Mouse (Mus musculus): ENCODE measurements around the gene Mapk13.
"Not testable (repeated sequence)": the region's sequence is repeated elsewhere in the genome, so short reads cannot be mapped to it uniquely, and the experiment has no call there.

Mapk13 gene

DNA sequence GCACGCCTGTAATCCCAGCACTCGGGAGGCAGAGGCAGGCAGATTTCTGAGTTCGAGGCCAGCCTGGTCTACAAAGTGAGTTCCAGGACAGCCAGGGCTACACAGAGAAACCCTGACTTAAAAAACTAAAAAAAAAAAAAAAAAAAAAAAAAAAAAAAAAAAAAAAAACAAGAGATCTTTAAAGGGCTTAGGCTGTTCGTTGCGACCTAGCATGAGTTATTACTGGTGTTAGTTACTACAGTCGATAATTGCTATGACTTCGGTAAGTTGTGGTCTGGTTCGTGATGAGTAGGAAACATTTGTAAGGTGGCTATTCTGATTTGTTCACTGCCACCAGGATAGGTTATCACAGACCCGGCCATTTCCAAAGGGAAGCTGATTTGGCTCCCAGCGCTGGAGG, 47.2 kb downstream of the Mapk13 start:
- DNase-seq = not testable (repeated sequence)

DNA sequence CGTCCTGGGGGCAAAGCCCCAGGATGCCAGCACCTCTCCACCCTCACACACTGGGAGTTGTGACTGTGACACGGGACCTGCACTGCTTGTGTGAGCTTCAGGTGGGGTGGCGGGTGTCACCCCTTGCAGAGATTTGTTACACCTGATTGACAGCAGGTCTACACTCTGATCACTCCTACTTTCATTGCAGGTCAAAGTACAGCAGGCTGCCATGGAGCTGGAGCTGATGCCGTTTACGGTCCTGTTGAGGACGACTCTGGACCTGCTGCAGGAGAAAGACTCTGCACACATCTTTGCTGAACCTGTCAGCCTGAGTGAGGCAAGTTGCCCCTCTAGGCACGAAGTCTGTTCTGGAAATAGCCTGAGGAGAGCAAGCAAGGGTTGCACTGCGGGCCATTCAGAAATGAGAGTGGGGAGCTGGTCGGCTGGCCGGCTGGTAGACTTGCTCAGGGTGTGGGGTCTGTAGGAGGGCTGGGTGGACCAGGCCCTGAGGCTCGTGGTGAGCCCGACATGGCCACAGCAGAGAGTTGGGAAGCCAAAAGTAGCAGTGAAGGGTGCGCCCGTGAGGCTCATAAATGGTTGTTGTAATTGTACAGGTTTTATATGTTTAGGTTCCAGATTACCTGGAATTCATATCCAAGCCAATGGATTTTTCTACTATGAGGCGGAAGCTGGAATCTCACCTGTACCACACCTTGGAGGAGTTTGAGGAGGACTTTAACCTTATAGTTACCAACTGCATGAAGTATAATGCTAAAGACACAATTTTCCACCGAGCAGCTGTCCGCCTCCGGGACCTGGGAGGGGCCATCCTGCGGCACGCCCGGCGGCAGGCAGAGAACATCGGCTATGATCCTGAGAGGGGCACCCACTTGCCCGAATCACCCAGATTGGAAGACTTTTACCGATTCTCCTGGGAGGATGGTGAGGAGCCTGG, 48.0 kb downstream of the Mapk13 start:
- DNase-seq = no peak

DNA sequence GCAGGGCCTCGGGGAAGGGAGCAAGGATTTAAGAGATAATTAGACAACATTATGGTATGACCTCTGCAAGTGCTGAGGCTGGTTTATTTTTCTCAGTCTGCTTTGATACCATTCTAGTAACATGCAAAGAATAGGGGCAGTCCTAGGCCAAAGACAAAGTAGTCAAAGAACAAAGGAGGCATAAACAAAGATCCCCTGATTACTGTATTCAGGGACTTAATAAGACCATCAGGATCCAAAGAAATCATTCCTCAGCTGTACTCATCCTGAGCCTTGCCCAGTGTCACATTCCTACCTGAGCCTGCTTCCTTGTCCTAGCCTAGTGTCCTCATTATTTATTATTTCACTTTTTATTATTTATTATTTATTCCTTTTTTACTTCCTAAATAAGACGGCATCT, 51.1 kb downstream of the Mapk13 start:
- DNase-seq = no peak

DNA sequence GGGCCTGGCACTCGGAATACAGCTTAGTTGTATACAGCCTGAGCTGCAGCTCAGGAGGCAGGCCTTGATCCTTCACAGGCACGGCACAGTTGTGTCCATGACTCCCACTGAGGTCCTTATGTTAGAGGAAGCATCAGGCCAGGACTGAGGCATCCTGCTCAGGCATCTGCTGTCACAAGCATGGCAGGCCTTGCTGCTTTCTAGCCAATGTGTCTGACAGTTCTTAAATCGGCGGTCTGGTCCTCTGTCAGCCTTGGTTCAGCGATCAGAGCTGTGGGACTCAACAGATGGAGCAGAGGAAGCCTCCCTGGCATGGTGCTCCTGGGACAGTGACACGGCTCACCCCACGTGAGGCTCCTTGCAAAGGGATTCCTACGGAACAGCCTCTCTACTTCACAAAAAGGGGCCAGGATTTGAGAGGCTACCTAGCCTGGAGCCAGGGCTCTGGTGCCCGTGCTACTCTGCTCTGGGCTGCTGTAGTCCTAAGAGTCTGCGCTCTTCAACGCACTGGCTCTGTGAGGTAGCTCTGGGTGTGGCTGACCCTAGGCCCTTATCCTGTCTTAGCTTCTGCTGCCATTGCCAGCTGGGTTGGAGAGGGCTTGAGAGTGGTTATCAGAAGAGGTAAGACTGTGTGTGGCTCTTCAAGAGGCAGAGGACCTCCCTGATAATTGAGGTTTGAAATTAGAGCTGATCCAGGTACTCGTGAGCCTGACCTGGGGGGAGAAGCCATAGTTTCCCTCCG, 54.1 kb downstream of the Mapk13 start:
- no peak for DNase-seq

DNA sequence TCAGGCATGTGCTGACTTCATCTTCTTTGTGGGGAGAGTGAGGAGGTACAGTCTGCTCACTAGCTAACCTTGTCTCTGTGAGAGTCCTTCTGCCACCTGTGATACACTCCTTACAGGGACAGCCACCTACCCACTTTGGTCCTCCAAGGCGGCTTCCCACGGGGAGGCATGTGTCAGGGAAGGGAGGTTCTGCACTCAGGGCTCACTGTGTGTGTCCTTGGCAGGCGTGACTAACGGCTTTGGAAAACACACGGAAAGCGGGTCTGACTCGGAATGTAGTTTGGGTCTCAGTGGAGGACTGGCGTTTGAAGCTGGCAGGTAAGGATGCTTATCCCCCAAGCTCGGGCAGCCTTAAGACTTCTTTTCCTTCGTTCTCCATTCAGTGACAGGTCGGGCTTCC, 54.7 kb downstream of the Mapk13 start:
- DNase-seq = no peak

DNA sequence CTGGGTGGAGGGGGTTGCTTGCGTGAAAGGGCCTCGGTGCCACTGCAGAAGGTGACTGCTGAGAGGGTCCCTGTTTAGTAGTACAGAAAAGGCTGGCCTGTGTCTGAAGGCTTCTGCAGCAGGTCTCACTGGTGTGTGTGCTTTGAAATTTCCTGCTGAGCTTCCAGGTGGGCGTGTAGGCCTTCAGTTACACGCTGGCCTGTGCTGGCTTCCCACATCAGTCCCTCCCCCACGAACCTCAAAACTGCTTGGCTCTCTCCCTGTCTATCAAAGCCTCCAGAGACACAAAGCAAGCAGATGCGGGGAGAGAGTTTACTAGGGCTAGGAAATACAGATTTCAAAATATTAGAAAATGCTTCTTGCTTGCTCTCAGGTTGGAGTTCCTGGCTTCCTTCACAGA, 55.8 kb downstream of the Mapk13 start:
- peak; percentile 30 for DNase-seq

DNA sequence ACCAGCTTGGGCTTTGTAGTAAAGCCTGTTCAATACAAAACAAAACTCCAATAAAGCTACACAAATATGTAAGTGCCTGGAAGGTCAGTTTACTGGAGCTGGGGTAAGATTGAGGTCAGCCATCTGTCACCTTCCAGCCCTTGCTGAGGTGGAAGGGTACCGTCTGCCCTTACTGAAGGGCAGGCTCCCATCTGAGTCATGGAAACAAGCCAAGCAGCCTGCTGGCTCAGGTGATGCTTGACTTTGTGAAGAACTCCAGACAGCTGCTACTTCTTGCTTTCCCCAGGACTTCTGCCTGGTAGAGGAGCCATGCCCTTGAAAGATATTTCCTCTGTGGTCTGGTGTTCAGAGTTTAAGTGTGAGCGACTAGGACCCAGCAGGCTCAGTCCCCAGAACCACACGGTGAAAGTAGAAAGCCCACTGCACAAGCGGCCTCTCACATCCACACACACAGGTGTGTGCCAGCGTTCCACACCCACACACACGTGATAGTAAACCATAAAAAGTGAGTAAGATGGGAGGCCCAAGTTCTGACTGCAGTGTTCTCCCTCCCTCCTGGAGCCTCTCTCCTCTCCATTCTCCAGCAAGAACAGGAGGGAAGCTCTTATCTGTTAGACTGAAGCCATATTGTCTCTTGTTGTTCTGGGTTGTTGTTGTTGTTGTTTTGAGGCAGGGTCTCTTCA, 56.4 kb downstream of the Mapk13 start:
- no peak for DNase-seq

DNA sequence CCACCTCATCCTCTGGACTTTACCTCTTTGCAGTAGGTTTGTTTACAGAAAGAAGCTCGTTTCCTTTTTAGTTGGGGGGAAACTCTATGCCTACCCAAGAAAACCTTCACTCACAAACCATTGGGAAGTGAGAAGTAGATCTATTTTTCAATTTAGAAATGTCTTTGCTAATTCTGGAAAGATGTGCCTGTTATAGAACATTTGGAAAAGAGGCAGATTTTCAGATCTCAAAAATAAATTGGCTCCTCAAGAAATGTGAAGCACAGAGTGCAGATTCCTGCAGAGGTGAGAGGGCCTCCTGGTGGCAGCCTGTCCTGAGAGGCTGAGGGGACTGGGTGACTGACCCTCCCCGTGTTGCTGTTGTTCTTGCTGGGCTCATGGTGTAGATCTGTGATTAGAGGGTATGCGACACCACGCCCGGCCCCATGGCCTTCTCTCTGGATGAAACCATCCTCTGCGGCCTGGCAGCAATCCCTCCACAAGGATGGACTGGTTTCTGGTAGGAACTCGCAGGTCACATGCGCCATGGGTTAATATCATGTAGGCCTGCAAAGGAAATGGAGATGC, 58.7 kb downstream of the Mapk13 start:
- no peak for DNase-seq

DNA sequence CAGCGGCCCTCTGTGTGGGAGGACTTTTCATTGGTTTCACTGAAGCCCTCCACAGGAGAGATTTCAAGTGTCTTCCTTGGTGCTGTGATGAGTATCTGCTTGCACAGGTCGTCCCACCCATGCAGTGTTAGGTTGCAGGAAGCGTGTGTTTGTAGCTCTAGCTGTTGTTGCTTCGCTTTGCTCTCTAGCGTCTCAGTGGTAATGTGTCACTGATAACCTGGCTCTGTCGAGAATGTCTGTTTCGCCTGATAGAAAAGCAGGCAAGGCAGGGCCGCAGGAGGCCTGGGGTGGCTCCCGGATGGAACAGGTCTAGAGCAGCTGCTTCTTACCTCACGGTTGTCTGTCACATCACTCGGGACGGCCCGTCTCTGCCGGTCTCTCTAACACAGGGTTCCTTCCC, 60.0 kb downstream of the Mapk13 start:
- no peak for DNase-seq
